Mouse (Mus musculus) limb, embryonic 11.5 days (tissue): ENCODE measurements around the gene Tenm1. TPM values are rescaled to one million over a fixed set of nuclear protein-coding genes. Genes with fewer than 3 reads are reported as not detected.

Experiments
- ATAC-seq: fragments of 200-750 bp; cut with Nextera tagmentation; 2 replicates; pipeline ENCODE4 v1.8.0; 2017; ENCODE audit warnings: low read depth; ENCODE audit not compliant: insufficient number of reproducible peaks, low FRiP score, low TSS enrichment
- DNase-seq: peaks from one replicate; pipeline ENCODE4 v3.0.0-alpha.2; 2015; ENCODE audit warnings: low spot score
- H3K27ac ChIP-seq: fragments of 300-500 bp; sonication (generic); replicated peaks from 2 replicates; pipeline ENCODE4 v1.5.1; 2014; ENCODE audit warnings: low read depth, mild to moderate bottlenecking, low read length
- H3K27me3 ChIP-seq: fragments of 300-500 bp; sonication (generic); 2 replicates; pipeline ENCODE4 v1.6.1; 2014; ENCODE audit warnings: mild to moderate bottlenecking, low read length, mixed read lengths; ENCODE audit not compliant: control insufficient read depth, insufficient read depth
- H3K36me3 ChIP-seq: fragments of 300-500 bp; sonication (generic); 2 replicates; pipeline ENCODE4 v1.6.1; 2014; ENCODE audit warnings: mild to moderate bottlenecking, low read length, moderate library complexity, mixed read lengths; ENCODE audit not compliant: control insufficient read depth, insufficient read depth
- H3K4me1 ChIP-seq: fragments of 300-500 bp; sonication (generic); 2 replicates; pipeline ENCODE4 v1.6.1; 2014; ENCODE audit warnings: low read length, mixed read lengths; ENCODE audit not compliant: control insufficient read depth, insufficient read depth
- H3K4me2 ChIP-seq: fragments of 300-500 bp; sonication (generic); 2 replicates; pipeline ENCODE4 v1.6.1; 2014; ENCODE audit warnings: low read depth, mild to moderate bottlenecking, moderate library complexity; ENCODE audit not compliant: severe bottlenecking
- H3K4me3 ChIP-seq: fragments of 300-500 bp; sonication (generic); 2 replicates; pipeline ENCODE4 v1.5.1; 2014; ENCODE audit warnings: low read depth, low read length
- H3K9ac ChIP-seq: fragments of 300-500 bp; sonication (generic); 2 replicates; pipeline ENCODE4 v1.6.1; 2014; ENCODE audit warnings: mild to moderate bottlenecking, low read length
- H3K9me3 ChIP-seq: fragments of 300-500 bp; sonication (generic); 2 replicates; pipeline ENCODE4 v1.6.1; 2016; ENCODE audit warnings: low read length; ENCODE audit not compliant: control insufficient read depth
- WGBS: fragments of 180-500 bp; shearing (Covaris S2); extraction: QIAGEN DNeasy Blood & Tissue Kit; methylation state at CpG from one replicate; pipeline ENCODE4 v1.1.7; 2014; 5-methylcytosine and 5-hydroxymethylcytosine counted together
- polyA plus RNA-seq: library from polyadenylated mRNA; unstranded; fragments of >200 nt; fragmentation: Nextera tagmentation; extraction: Ambion mirVana; gene quantifications from 2 replicates; pipeline ENCODE4 v1.2.1, GENCODE M21; 2014

The Tenm1 gene
- polyA plus RNA-seq, 1 experiment from 2014 or later: 0.48 TPM

GRCm38 (mm10) chrX:43129696-43130095, 299.2 kb downstream of the Tenm1 start:
- no peak for ATAC-seq
- 63% methylated on average over 2 of the region's 2 CpGs for WGBS
- no peaks in the 10 kb centered on the region for H3K9me3 ChIP-seq
- no peak for DNase-seq
- H3K4me1 ChIP-seq: no peaks in the 10 kb centered on the region
- H3K27ac ChIP-seq: no peak overlapping the region
- no peaks in the 10 kb centered on the region for H3K27me3 ChIP-seq
- no peaks in the 10 kb centered on the region for H3K36me3 ChIP-seq
- no peak overlapping the region for H3K9ac ChIP-seq
- no peak overlapping the region for H3K4me2 ChIP-seq
- no peak overlapping the region for H3K4me3 ChIP-seq

- Histone ChIP-seq H3K36me3 (no peaks in the 10 kb centered on the region), H3K4me2 (no peak overlapping the region), H3K27me3 (no peaks in the 10 kb centered on the region), H3K4me3 (no peak overlapping the region), H3K9ac (no peak overlapping the region), H3K9me3 (no peaks in the 10 kb centered on the region), H3K4me1 (no peaks in the 10 kb centered on the region), H3K27ac (no peak overlapping the region)
- 84% methylated on average over 1 of the region's 1 CpGs for WGBS
- no peak for DNase-seq
- no peak for ATAC-seq
These were observed 306.4 kb downstream of the Tenm1 start for GRCm38 (mm10) chrX:43122491-43122890.

DNA sequence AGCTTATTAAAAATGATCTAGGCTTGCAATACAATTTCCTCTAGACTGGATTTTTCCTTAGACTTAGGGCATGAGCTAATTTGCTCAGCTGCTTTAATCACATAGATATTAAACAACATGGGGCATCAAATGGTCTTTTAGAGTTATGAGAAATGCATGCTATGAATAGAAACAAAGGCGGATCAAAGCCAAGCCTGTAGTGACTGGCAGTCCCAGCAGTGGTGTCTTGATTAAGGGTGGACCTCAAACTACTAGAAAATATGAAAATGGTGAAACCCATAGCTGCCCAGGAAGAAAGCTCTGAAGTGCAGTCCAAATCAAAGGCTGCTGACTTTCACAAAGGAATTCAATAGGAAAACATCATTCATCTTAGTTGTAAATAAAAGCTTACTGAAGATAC, 306.9 kb downstream of the Tenm1 start:
- Histone ChIP-seq H3K4me3 (no peak overlapping the region), H3K27ac (no peak overlapping the region), H3K4me1 (no peaks in the 10 kb centered on the region), H3K27me3 (no peaks in the 10 kb centered on the region), H3K9me3 (no peaks in the 10 kb centered on the region), H3K4me2 (no peak overlapping the region), H3K36me3 (no peaks in the 10 kb centered on the region), H3K9ac (no peak overlapping the region)
- ATAC-seq (no peak), DNase-seq (no peak)
- WGBS: 75% methylated on average over 1 of the region's 1 CpGs

- Histone ChIP-seq H3K4me1 (no peaks in the 10 kb centered on the region), H3K27ac (no peak overlapping the region), H3K4me2 (no peak overlapping the region), H3K36me3 (no peaks in the 10 kb centered on the region), H3K9ac (no peak overlapping the region), H3K4me3 (no peak overlapping the region), H3K27me3 (no peaks in the 10 kb centered on the region), H3K9me3 (no peaks in the 10 kb centered on the region)
- 42% methylated on average over 2 of the region's 2 CpGs for WGBS
- DNase-seq: no peak
- no peak for ATAC-seq
These were observed 442.8 kb downstream of the Tenm1 start for GRCm38 (mm10) chrX:42986100-42986499.

GRCm38 (mm10) chrX:42973562-42973961, 455.4 kb downstream of the Tenm1 start:
- Histone ChIP-seq H3K4me3 (no peak overlapping the region), H3K9ac (no peak overlapping the region), H3K27me3 (no peaks in the 10 kb centered on the region), H3K36me3 (no peaks in the 10 kb centered on the region), H3K4me2 (no peak overlapping the region), H3K9me3 (no peaks in the 10 kb centered on the region), H3K4me1 (no peaks in the 10 kb centered on the region), H3K27ac (no peak overlapping the region)
- no peak for ATAC-seq
- DNase-seq: peak; percentile 22
- WGBS: 0% methylated on average over 1 of the region's 1 CpGs

DNA sequence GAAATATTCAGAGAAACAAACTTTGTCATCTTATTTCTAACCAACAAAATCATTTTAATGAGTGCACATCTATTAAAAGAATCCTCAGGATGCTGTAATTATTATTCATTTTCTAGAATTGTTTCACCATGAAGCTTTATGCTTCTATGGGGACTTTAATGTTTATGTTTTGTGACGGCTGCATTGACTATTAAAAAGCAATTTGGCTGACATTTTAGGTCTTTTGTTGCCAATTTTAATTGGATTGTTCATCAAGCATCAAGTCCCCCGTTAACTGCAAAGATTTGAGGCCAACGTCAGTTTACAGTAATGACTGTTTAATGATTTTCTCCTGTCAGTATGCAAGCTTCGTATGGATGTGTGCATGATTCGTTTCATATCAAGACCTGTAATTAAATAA, 461.3 kb downstream of the Tenm1 start:
- ATAC-seq: no peak
- 69% methylated on average over 5 of the region's 5 CpGs for WGBS

DNA sequence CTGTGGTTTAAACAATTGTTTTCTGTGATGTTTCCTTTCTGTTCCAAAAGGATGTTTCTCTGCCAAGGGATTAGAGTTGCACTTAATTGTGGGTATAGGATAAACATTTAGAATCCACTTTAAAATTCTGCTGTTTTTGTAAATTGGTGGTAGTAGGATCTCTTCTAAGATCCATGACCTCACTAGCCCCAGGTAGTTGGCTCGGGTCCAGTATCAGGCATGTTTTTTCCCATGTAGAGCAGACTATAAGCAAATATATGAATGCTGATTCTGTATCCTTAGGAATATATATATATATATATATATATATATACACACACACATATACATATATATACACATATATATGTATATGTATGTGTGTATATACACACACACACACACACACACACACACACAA, 567.2 kb downstream of the Tenm1 start:
- 88% methylated on average over 1 of the region's 1 CpGs for WGBS
- Histone ChIP-seq H3K4me3 (no peak overlapping the region), H3K36me3 (no peaks in the 10 kb centered on the region), H3K27ac (no peak overlapping the region), H3K27me3 (no peaks in the 10 kb centered on the region), H3K4me2 (no peak overlapping the region), H3K9ac (no peak overlapping the region), H3K4me1 (no peaks in the 10 kb centered on the region), H3K9me3 (no peaks in the 10 kb centered on the region)
- DNase-seq (no peak), ATAC-seq (no peak)

More for the DNA sequence above, 461.3 kb downstream of the Tenm1 start:
- H3K27ac ChIP-seq: no peak overlapping the region
- H3K4me2 ChIP-seq: no peak overlapping the region
- no peak overlapping the region for H3K4me3 ChIP-seq
- H3K27me3 ChIP-seq: no peaks in the 10 kb centered on the region
- DNase-seq: no peak
- H3K9me3 ChIP-seq: no peaks in the 10 kb centered on the region
- H3K4me1 ChIP-seq: no peaks in the 10 kb centered on the region
- no peaks in the 10 kb centered on the region for H3K36me3 ChIP-seq
- H3K9ac ChIP-seq: no peak overlapping the region

DNA sequence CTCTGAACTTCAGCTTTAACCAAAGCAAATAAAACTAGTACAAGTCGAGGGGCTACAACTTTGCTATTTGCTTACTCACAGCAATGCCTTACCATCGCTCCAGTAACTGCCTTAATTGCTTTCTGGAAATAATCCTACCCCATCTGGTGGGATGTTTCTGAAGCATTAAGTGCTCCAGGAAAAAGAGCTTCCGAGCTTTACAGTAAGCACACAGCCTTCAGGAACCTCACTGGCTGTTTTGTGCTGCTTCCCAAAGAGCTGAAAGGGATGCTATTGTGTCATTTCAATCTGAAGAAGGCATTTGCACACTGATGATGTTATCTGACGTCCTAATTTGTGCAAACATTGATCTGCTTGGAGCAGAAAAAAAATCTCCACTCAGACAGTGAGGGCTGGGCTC, 647.4 kb downstream of the Tenm1 start:
- no peak for DNase-seq
- Histone ChIP-seq H3K4me2 (no peak overlapping the region), H3K4me1 (no peaks in the 10 kb centered on the region), H3K9me3 (no peaks in the 10 kb centered on the region), H3K36me3 (no peaks in the 10 kb centered on the region), H3K27me3 (no peaks in the 10 kb centered on the region), H3K9ac (no peak overlapping the region), H3K4me3 (no peak overlapping the region), H3K27ac (no peak overlapping the region)
- 59% methylated on average over 4 of the region's 4 CpGs for WGBS
- no peak for ATAC-seq

DNA sequence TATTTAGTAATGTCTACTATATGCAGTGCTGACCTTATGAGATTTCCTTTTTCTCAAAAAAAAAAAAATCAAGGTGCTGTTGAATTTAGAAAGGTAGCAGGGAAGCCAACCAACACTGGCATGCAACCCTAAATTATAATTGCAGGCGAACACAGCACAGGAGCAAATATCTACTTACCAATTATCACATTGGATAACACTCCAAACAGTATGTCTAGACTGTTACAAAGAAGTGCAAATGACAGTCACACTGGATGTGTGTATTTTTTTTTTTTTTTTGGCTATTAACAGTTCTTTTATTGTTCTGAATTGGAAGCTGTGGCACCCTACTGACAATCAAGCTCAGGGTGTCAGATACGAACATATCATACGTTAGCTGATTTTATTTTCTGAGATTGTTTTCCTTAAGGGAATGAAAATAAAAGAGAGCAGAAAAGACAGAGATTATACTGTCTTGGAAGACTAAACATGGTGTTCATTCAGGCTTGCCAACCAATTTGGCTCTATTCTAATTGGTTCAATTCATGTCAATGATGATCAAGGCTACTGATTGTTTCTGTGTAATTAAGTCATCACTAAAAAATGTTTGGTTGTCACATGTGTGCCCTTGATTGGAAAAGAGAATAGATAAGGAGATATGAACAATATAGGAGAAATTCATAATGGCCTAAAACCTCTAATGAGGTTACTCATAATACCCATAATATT, 710.7 kb downstream of the Tenm1 start:
- Histone ChIP-seq H3K9me3 (no peaks in the 10 kb centered on the region), H3K4me3 (no peak overlapping the region), H3K27me3 (no peaks in the 10 kb centered on the region), H3K4me2 (no peak overlapping the region), H3K36me3 (no peaks in the 10 kb centered on the region), H3K27ac (no peak overlapping the region), H3K4me1 (no peaks in the 10 kb centered on the region), H3K9ac (no peak overlapping the region)
- DNase-seq: no peak
- WGBS: 87% methylated on average over 3 of the region's 3 CpGs
- no peak for ATAC-seq
